Mouse (Mus musculus) forelimb bud, embryonic 11.5 days (tissue): ENCODE measurements around the gene Masp2.
A peak's percentile ranks its signal among the peaks of the same experiment; 100 is the strongest.

Experiments used
- DNase-seq: peaks from one replicate; pipeline ENCODE4 v3.0.0-alpha.2; 2012; ENCODE audit warnings: low read depth, low spot score

Masp2 gene

GRCm38 (mm10) chr4:148602357-148603120 is at the start of gene Masp2:
TSS of gene Masp2 (plus strand) at chr4:148602554.
- DNase-seq, result no peak

- DNase-seq, result no peak
Measured at GRCm38 (mm10) chr4:148557766-148558165, 44.6 kb upstream of the Masp2 start.

- peak; percentile 86 for DNase-seq
Measured at GRCm38 (mm10) chr4:148558297-148559000, 43.9 kb upstream of the Masp2 start, which contains the start of gene Exosc10. TSS of gene Exosc10 (plus strand) at chr4:148558429.

DNA sequence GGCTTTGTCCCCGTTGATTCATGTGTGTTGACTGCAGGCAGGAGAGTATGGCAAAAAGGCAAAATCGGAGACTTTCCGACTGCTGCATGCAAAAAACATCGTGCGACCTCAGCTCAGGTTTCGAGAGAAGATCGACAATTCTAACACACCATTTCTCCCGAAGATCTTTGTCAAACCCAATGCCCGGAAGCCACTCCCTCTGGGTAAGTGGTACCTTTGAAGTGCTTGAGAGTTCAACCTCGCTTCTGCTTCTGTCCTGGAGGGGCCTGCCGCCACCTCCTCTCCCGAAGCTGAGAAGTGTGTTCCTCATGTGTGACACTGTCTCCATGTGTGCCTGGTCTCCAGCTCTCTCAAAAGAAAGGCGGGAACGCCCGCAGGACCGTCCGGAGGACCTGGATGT is 39.7 kb upstream of the Masp2 start:
- no peak for DNase-seq

DNA sequence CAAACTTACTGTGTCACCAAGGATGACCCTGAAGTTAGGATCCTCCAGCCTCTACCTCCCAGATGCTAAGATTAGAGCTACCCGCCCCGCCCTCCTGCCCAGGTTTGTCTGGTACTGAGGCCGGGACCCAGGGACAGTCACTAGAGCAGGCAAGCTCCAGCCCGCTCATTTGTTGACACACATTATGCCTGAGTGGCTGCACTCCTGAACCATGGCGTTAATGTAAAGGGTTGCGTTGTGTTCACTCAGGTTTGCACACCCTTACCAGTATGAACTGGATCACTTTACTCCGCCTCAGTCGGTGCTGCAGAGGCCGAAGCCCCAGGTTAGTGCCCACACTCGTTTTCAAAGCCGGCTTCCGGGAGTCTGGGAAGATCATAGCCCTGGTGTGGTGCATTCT is 38.8 kb upstream of the Masp2 start:
- DNase-seq, result no peak

DNA sequence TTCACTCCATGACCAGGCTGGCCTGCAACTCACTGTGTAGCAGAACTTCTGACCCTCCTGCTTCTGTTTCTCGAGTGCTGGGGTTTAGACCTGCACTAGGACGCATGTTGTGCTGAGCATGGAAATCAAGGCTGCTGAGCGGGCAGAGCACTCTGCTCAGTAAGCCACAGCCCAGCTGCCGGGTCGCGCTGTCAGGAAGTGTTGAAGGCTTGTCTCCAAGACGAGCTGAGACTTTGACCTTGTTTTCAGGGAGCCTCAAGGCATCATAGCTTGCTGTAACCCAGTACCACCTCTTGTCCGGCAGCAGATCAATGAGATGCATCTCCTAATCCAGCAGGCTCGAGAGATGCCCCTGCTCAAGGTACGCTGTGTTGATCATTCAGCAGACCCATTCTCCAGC is 32.2 kb upstream of the Masp2 start:
- no peak for DNase-seq

DNA sequence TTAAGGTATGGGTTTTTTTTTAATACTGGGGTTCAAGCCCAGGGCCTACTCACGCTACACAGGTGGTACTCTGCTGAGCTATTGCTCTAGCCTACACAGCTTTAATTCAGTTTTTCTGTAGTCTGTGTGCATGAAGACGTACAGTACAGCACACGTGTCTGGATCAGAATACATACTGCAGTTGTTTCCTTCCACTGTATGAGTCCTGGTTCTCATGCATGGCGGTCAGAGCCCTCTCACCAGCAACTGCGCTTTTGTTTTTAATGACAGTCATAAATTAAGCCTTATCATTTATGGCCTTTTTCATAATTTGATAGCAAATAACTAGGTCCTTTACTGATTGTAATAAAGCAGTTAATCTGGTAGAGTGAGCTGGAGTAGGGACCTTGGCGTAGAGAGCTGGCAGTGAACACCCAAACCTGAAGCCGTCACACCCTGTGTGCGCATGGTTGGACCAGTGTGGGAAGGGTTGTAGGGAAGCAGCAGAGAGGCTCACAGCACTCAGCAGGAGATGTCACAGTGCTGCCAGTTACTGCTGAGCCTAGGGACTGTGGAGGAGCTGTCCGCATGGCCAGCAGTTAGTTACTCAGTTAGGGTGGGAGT is 31.6 kb upstream of the Masp2 start:
- DNase-seq, result no peak

- DNase-seq, result no peak
Measured at GRCm38 (mm10) chr4:148573222-148573621, 29.1 kb upstream of the Masp2 start.

- DNase-seq, result no peak
Measured at GRCm38 (mm10) chr4:148580765-148581164, 21.6 kb upstream of the Masp2 start.

GRCm38 (mm10) chr4:148581422-148581821 is 20.9 kb upstream of the Masp2 start:
- DNase-seq, result no peak

DNA sequence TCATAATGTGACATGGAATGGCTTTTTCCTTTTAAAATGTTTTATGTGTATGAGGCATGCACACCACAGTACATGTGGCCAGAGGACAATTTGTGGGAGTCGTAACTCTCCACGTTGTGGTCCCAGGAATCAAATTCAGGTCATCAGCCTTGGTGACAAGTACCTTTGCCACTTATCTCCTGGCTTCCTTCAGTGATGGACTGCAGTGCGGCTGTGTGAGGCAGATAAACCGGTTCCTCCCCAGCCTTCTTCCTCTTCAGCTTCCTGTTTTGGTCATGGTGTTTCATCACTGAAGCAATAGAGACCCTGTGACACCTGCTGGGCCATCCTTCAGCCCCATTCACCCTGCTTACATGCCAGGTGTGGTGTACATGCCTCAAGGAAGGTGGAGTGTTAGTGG is 19.1 kb upstream of the Masp2 start:
- no peak for DNase-seq

GRCm38 (mm10) chr4:148586648-148587047 is 15.7 kb upstream of the Masp2 start:
- no peak for DNase-seq

DNA sequence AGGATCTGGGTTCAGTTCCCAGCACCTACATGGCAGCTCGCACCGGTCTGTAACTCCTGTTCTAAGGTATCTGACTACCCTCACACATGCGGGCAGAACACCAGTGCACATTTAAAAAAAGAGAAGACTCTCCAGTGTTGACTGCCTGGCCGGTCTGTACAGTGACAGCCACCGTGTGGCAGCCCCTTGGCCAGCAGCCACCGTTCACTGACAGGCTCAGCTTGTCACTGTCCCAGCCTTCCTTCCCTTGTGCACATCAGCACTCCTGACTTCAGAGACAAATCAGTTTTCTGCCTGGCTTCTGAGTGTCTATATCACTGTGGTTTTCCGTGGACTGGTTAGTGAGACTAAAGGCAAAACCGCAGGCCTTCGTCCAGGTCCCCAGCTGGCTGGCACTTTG is 13.6 kb upstream of the Masp2 start:
- no peak for DNase-seq

- no peak for DNase-seq
Measured at GRCm38 (mm10) chr4:148589565-148589964, 12.8 kb upstream of the Masp2 start.

- DNase-seq, result no peak
Measured at GRCm38 (mm10) chr4:148590421-148591170, 11.8 kb upstream of the Masp2 start.

DNA sequence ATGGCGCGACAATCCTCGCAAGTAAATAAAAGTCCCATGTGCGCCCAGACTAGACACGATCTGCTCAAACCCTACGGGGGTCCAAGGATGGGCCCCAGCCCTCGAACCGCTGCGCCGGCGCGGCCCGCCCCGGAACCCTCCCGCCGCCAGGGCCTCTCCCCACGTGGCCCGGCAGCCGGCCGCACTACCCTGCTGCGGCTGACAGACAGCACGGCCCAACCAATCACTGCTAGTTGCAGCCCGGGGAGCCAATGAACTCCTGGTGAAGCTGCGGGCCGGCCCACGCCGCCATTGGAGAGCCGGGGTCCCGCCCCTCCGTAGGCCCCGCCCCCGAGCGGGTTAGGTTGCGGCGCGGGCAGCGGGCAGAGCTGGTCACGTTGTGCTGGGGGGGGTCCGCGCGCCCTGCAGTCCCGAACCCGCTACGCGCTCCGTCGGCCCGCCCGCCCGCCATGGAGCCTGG is 11.2 kb upstream of the Masp2 start, which contains the start of gene Srm:
Gene Srm (plus strand): TSS at position 333 of the 460 bp plus-strand sequence.
- DNase-seq, result peak; percentile 93

DNA sequence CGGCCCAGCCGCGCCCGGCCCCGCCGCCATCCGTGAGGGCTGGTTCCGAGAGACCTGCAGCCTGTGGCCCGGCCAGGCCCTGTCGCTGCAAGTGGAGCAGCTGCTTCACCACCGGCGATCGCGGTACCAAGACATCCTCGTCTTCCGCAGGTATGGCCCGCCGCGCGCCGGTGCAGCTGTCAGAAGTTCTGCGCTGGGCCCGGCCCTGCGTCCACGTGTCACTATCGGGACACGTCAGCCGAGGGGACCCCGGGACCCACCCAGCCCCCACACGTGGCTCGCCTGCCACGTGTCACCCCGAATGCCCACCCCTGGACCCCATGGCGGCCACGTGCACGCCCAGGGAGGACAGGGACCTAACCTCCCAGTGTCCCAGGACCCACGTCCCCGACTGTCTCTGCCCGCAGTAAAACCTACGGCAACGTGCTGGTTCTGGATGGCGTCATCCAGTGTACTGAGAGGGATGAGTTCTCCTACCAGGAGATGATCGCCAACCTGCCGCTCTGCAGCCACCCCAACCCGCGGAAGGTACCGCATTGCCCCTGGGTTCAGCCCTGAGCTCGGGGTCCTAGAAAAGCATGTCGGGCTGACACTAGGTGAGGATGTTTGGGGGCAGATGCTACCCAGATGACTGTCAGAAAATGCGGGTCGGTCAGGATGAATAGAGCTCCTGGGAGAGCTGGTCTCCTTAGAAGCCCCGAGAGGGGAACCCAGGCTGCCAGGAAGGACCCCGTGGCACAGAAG is 10.5 kb upstream of the Masp2 start:
- DNase-seq, result no peak

- no peak for DNase-seq
Measured at GRCm38 (mm10) chr4:148593996-148594395, 8.4 kb upstream of the Masp2 start.

DNA sequence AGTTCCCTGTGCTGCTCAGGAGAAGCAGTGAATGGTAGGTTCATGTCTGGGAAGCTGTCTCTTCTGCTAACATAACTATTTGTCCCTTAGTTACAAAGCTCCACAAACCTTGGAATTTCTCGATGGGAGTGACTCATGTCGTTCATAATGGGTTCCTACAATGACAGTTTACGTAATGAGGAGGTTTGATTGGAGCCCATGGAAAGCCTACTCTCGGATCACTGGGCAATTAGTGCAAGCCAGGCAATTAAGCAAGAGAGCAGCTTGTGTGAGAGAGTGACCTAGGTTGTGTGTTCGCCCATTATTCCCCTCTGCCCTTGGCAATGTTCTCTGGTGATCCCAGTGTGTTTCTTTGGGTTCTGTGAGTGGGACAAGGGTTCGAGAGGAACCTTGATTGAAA is 6.4 kb upstream of the Masp2 start:
- DNase-seq, result no peak

- no peak for DNase-seq
Measured at GRCm38 (mm10) chr4:148596731-148597130, 5.6 kb upstream of the Masp2 start.

DNA sequence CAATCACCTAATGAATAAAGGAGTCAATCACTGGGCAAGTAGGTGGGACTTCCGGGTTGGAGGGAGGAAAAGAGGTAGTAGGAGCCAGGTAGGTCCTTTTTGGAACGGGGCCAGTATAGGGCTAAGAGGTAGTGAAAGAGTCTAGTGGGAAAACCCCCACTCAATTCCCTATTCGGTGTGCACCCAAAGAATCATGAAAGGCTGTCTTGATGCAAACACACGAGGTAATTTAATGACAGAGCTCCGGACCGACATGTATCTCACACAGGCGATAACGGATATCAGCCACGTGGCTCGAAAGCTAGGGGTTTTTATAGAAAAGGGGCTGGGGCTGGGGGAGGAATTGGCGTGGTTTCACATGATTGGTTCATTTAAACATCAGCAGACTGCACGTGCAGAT is 3.5 kb upstream of the Masp2 start:
- no peak for DNase-seq
